Mouse (Mus musculus): Measurements from ENCODE around the gene Sept9. TPM values are rescaled to one million over a fixed set of nuclear protein-coding genes. Genes with fewer than 3 reads are reported as not detected.

Sept9 gene
- total RNA-seq, 2 experiments from 2014 or later: 77.4 to 77.8 TPM

- no peak overlapping the region for H3K4me3 ChIP-seq
- peak overlapping the region; percentile 76 for H3K27ac ChIP-seq
- DNase-seq (ENCODE audit: extremely low spot score in 1 of 2, low spot score in 2 of 2): no peak
- no peak for TF ChIP-seq CTCF (IDR thresholded peaks at IDR 0.05)
- intact Hi-C loops (cut with DNase I): no loop called here
Observed at GRCm38 (mm10) chr11:117291271-117292059, 92.0 kb downstream of the Sept9 start.

DNA sequence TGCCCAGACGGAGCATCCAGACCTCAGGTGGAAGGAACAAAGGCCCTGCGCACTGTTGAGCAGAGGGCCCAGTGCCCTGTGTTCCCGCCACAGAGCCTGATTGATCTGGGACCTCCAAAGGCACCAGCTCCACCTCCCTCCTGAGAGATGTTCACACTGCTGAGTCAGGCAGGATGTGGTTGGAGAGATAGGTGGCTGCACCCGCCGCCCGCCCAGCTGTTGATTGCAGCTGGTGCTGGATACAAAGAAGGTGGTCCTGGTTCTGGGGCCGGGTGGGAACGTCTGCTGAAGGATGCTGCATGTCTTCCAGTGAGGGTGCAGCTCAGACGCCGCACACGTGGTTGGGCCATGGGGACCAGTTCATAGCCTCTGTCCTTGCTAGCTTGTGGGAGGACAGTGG is 93.0 kb downstream of the Sept9 start:
- Histone ChIP-seq H3K4me3 (no peak overlapping the region), H3K27ac (peak overlapping the region; percentile 76)
- no peak for DNase-seq (ENCODE audit: extremely low spot score in 1 of 2, low spot score in 2 of 2)
- TF ChIP-seq CTCF (IDR thresholded peaks at IDR 0.05): no peak
- intact Hi-C loops (cut with DNase I): no loop called here

- Histone ChIP-seq H3K27ac (no peak overlapping the region), H3K4me3 (no peak overlapping the region)
- TF ChIP-seq CTCF (IDR thresholded peaks at IDR 0.05): no peak
- intact Hi-C loops (cut with DNase I): loop anchor here (5.0 kb wide), 1 partner anchor 62 kb away; no protein-coding TSS in a partner anchor
- no peak for DNase-seq (ENCODE audit: extremely low spot score in 1 of 2, low spot score in 2 of 2)
Observed at GRCm38 (mm10) chr11:117295266-117295665, 95.8 kb downstream of the Sept9 start.

GRCm38 (mm10) chr11:117296116-117296499 is 96.6 kb downstream of the Sept9 start:
- no peak for DNase-seq (ENCODE audit: extremely low spot score in 1 of 2, low spot score in 2 of 2)
- peak overlapping the region; percentile 11; the same call in 1 of the 2 replicates for H3K27ac ChIP-seq
- intact Hi-C loops (cut with DNase I): loop anchor here (5.0 kb wide), 1 partner anchor 61 kb away; no protein-coding TSS in a partner anchor
- TF ChIP-seq CTCF (IDR thresholded peaks at IDR 0.05): no peak
- no peak overlapping the region for H3K4me3 ChIP-seq

GRCm38 (mm10) chr11:117296500-117297189 is 97.2 kb downstream of the Sept9 start:
- DNase-seq (ENCODE audit: extremely low spot score in 1 of 2, low spot score in 2 of 2): no peak
- no peak for TF ChIP-seq CTCF (IDR thresholded peaks at IDR 0.05)
- Histone ChIP-seq H3K4me3 (no peak overlapping the region), H3K27ac (peak overlapping the region; percentile 40; the same call in 1 of the 2 replicates)
- intact Hi-C loops (cut with DNase I): loop anchor here (5.0 kb wide), 1 partner anchor 61 kb away; no protein-coding TSS in a partner anchor

GRCm38 (mm10) chr11:117297190-117297829 is 97.8 kb downstream of the Sept9 start:
- TF ChIP-seq CTCF (IDR thresholded peaks at IDR 0.05): no peak
- H3K4me3 ChIP-seq: no peak overlapping the region
- intact Hi-C loops (cut with DNase I): loop anchor here (5.0 kb wide), 1 partner anchor 60 kb away; no protein-coding TSS in a partner anchor
- H3K27ac ChIP-seq: no peak overlapping the region
- no peak for DNase-seq (ENCODE audit: extremely low spot score in 1 of 2, low spot score in 2 of 2)

DNA sequence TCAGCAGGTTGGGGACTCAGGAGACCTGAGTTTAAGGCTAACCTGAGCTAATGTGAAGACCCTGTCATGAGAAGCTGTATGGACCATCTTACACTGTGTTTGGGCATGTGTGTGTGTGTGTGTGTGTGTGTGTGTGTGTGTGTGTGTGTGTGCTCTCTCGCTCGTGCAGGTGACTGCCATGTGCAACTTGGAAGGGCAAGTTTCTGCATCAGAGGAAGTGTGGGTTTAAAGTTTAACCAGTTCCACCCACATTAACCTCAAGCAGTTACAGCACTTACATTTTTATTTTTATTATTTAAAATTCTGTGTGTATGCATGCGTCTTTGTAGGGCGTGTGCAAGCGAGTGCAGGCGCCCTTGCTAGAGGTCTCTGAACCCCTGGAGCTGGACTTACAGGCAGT is 100.3 kb downstream of the Sept9 start:
- TF ChIP-seq CTCF (IDR thresholded peaks at IDR 0.05): no peak
- no peak for DNase-seq (ENCODE audit: extremely low spot score in 1 of 2, low spot score in 2 of 2)
- no peak overlapping the region for H3K4me3 ChIP-seq
- intact Hi-C loops (cut with DNase I): loop anchor here (5.0 kb wide), 1 partner anchor 58 kb away; no protein-coding TSS in a partner anchor
- no peak overlapping the region for H3K27ac ChIP-seq

DNA sequence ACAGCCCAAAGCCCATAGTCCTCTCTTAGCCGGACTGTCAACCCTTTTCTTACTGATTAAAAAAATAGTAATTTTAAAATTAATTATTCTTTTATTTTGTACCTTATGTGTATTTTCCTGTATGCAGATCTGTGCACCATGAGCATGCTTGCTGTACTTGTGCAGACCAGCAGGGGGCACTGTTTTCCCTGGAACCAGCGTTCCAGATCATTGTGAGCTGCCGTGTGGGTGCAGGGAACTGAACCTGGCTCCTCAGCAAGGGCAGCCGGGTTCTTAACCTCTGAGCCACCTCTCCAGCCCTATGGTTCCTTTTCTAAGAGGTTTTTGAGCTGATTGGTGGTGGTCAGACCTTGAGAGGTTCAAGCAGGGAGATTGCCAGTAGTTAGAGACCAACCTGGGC is 101.3 kb downstream of the Sept9 start:
- no peak overlapping the region for H3K27ac ChIP-seq
- TF ChIP-seq CTCF (IDR thresholded peaks at IDR 0.05): peak; percentile 55
- DNase-seq (ENCODE audit: extremely low spot score in 1 of 2, low spot score in 2 of 2): no peak
- intact Hi-C loops (cut with DNase I): no loop called here
- H3K4me3 ChIP-seq: no peak overlapping the region

GRCm38 (mm10) chr11:117301716-117302115 is 102.3 kb downstream of the Sept9 start:
- no peak for TF ChIP-seq CTCF (IDR thresholded peaks at IDR 0.05)
- no peak overlapping the region for H3K4me3 ChIP-seq
- intact Hi-C loops (cut with DNase I): no loop called here
- DNase-seq (ENCODE audit: extremely low spot score in 1 of 2, low spot score in 2 of 2): no peak
- H3K27ac ChIP-seq: no peak overlapping the region; the same call in 1 of the 2 replicates

GRCm38 (mm10) chr11:117302371-117302770 is 102.9 kb downstream of the Sept9 start:
- H3K27ac ChIP-seq: no peak overlapping the region

GRCm38 (mm10) chr11:117305509-117306188 is 106.2 kb downstream of the Sept9 start:
- TF ChIP-seq CTCF (IDR thresholded peaks at IDR 0.05): no peak
- no peak for DNase-seq (ENCODE audit: extremely low spot score in 1 of 2, low spot score in 2 of 2)
- no peak overlapping the region for H3K4me3 ChIP-seq
- intact Hi-C loops (cut with DNase I): no loop called here
- no peak overlapping the region for H3K27ac ChIP-seq

More at GRCm38 (mm10) chr11:117302371-117302770, 102.9 kb downstream of the Sept9 start:
- H3K4me3 ChIP-seq: no peak overlapping the region
- DNase-seq (ENCODE audit: extremely low spot score in 1 of 2, low spot score in 2 of 2): no peak
- intact Hi-C loops (cut with DNase I): no loop called here
- no peak for TF ChIP-seq CTCF (IDR thresholded peaks at IDR 0.05)

Measured in left cerebral cortex, adult 2 months (tissue).